Mouse (Mus musculus) embryonic fibroblast, embryonic 13.5 days (primary cell): ENCODE results near the gene Csnk1g2. TPM values are rescaled to one million over a fixed set of nuclear protein-coding genes. Genes with fewer than 3 reads are reported as not detected.

Experiments
- H3K27ac ChIP-seq: 2 replicates; pipeline ENCODE4 v1.5.1; 2012; ENCODE audit warnings: low read length, control low read depth, inconsistent platforms; ENCODE audit not compliant: insufficient read depth
- H3K4me1 ChIP-seq: 2 replicates; pipeline ENCODE4 v1.6.1; 2011; ENCODE audit warnings: low read length; ENCODE audit not compliant: control insufficient read depth, insufficient read depth
- H3K4me3 ChIP-seq: 2 replicates; pipeline ENCODE4 v1.5.1; 2011; ENCODE audit warnings: mild to moderate bottlenecking, control low read depth, low read length; ENCODE audit not compliant: insufficient read depth
- CTCF ChIP-seq: IDR thresholded peaks from 2 replicates; pipeline ENCODE4 v1.5.1; 2011; ENCODE audit warnings: mild to moderate bottlenecking, control low read depth, low read length, moderate library complexity, borderline replicate concordance; ENCODE audit not compliant: insufficient read depth
- POLR2A ChIP-seq: IDR thresholded peaks from 2 replicates; pipeline ENCODE4 v1.6.1; 2011; ENCODE audit warnings: low read depth, mild to moderate bottlenecking, control low read depth, low read length, moderate library complexity
- polyA plus RNA-seq: library from polyadenylated mRNA; stranded (reverse); fragments of >200 nt; gene quantifications from 2 replicates; pipeline ENCODE4 v1.2.4, GENCODE M21; 2011; ENCODE audit warnings: low read depth; ENCODE audit not compliant: missing spikeins, insufficient read length

Csnk1g2 gene
- polyA plus RNA-seq, 1 experiment: 92.4 TPM

DNA sequence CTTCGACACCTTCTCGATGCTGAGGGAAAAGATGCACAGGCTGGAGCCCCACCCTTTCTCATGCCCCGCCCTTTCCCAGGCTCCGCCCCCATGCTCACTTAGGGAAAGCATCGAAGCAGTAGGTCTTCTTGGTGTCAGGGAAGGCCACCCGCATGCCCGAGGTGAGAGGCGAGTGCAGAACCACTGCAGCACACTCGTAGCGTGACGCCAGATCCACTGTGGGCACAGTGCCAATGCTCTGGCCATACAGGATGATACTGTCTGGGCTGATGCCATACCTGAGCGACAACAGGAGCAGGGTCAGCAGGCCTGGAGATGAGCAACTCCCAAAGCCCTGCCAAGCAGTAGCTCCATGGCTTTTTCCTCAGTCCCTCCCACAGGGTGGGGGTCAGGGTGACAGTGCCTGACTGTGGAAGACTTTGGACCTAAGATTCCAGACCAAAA lies 38.6 kb upstream of the Csnk1g2 start:
- H3K27ac ChIP-seq: no peak overlapping the region
- no peak for TF ChIP-seq CTCF
- TF ChIP-seq POLR2A: no peak
- 0 out of 2 replicates have a peak, but pooled peaks cover 2% of the 10 kb centered on the region for H3K4me1 ChIP-seq
- no peak overlapping the region for H3K4me3 ChIP-seq

DNA sequence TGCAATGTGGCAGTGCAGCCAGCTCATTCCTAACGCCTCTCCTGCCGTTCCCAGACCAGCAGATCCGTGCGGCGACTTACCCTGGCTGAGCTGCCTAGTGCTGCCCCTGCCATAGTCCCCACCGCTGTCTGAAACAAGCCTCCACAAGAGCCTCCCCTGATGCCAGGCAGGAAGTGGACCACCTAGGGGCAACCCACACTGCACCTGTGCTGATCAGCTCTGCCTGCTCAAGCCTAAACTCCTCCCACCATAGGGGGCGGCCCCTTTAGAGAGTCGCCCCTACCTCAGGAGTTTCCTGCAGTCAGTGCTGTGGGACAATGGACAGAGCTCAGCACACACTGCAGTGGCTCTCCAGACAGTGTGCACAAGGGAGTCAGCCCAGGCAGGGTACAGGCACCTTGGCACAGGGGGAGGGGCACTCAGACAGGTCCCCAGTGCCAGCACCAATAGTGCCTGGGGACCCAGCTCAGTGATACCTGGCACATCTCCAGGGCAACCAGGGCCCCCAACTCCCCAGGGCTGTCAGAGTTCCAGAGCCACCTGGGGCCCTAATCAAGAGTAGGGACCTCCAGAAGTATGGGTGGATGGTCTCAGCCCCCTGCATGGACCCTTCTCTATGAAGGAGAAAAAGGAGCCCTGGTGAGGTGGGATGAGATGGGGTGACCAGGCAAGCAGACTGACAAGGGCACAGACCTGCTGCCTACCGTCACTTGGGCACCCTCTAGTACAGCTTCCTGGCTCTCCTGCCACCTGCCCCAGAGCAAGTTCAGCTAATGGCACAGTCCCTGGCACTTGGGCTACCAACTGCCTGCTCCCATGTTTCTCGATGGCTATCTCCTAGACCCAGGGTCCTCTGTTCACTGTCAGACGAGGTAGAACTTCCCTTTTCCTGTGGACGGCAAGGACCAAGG lies 37.7 kb upstream of the Csnk1g2 start:
- Histone ChIP-seq H3K4me1 (0 out of 2 replicates have a peak, but pooled peaks cover 2% of the 10 kb centered on the region), H3K27ac (no peak overlapping the region), H3K4me3 (no peak overlapping the region)
- TF ChIP-seq CTCF (no peak), POLR2A (no peak)

DNA sequence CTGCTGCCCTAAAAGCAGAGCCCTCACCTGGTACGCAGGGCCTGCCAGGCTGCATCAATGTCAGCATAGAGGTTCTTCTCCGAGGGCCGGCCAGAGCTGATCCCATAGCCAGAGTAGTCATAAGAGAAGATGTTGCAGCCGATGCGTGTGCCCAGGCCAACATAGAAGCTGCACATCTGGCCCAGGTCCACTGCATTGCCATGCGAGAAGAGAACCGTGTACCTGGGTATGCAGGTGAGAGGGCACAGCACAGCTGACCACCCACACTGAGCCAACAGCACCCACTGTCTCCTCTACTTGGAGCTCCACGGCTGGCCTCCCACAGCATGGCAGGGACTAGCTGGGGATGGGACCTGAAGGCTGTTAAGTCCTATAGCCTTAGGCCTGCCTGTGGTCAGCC lies 37.1 kb upstream of the Csnk1g2 start:
- no peak overlapping the region for H3K4me3 ChIP-seq
- H3K4me1 ChIP-seq: 0 out of 2 replicates have a peak, but pooled peaks cover 2% of the 10 kb centered on the region
- TF ChIP-seq POLR2A (no peak), CTCF (no peak)
- no peak overlapping the region for H3K27ac ChIP-seq

DNA sequence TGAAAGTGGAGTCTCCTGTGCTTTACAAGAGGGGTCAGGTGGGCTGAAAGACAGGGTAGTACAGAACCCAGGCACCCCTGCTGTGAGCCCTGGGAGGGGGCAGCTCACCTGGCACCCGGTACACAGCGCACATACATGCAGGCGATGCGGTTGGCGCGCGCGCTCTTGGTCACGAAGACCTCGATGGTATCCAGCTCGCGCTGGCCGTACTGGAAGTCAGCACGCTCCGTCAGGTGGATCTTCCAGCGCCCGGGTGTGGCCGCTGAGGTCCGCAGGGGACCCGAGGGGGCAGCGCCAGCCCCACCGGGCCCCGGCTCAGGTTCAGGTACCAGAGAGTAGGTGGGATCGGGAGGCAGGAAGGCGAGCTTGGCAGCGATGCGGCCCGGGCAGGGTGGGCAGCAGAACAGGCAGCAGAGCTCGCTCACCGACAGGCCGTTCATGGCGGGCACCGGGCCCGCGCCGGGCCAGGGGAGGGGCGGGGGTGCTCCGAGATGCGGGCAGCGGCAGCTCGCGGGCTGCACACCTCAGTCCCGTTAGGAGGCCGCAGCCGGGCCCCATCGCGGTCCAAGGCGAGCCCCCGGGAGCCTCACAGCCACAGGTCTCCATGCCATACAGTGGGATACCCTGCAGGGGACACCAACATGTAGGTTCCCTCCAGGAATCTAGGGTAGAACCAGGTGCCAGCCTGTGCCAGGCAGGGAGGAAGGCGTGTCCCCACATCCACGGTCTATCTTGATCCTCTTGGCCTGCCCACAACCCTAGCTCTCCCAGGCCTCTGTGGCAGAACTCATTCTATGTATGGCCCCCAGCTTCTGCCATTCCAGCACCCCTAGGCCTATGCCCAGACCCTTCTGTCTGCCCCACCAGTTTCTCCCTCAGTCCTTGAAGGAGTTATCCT lies 36.0 kb upstream of the Csnk1g2 start:
- no peak overlapping the region for H3K4me3 ChIP-seq
- H3K4me1 ChIP-seq: 0 out of 2 replicates have a peak, but pooled peaks cover 2% of the 10 kb centered on the region
- H3K27ac ChIP-seq: no peak overlapping the region
- TF ChIP-seq CTCF (no peak), POLR2A (no peak)

DNA sequence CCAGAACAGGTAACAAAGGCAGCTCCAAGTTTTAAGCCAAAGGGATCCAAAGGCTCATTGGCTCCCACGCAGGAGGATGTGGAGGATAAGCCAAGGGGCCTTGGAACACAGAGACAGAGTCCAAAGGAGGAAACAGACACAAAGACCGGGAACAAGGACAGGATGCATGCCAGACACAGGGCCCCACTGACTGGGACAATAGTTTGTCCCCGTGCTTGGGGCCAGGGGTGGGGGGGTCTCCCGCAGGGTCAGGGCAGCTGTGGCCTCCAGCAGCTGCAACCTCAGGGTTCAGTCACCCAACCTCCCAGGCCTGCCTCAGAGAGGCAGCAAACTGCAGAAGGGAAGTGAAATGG lies 35.4 kb upstream of the Csnk1g2 start:
- no peak overlapping the region for H3K27ac ChIP-seq
- 0 out of 2 replicates have a peak, but pooled peaks cover 2% of the 10 kb centered on the region for H3K4me1 ChIP-seq
- TF ChIP-seq POLR2A (no peak), CTCF (no peak)
- no peak overlapping the region for H3K4me3 ChIP-seq

DNA sequence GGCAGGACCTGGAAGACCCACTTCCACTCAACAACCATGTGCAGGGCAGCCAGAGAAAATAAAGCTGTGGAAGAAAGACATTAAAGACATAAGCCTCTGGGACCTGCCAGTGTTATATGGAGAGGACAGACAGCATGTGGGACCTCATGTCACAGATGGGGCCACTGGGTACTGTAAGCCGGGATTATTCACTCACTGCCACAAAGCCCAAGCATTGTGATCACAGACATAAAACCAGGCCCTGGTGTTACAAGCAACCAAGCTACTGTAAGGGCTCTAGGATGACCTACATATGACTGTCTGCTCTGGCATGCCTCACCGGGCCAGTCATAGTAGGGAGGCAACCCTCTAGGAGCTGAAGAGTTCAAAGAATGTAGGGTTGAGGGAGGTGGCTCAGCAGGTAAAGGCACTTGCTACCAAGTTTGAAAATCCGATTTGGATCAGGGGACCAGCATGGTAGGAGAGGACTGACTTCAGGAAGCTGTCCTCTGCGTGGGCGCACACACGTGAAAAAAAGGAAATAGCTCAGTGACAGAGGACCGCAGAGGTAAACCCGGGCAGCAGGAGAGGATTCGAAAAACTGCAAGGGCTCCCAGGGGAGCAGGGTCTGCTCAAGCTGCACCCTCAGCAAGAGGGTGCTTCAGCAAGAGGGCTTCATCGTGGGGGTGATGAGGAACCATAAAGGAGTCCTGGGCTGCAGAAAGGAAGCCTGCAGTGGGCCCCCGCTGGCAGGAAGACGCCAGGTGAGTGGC lies 33.3 kb upstream of the Csnk1g2 start:
- Histone ChIP-seq H3K4me3 (peak overlapping the region; percentile 88), H3K27ac (no peak overlapping the region), H3K4me1 (0 out of 2 replicates have a peak, but pooled peaks cover 2% of the 10 kb centered on the region)
- TF ChIP-seq POLR2A (0 out of 2 replicates have a peak, but pooled peaks have one; percentile 25), CTCF (no peak)

DNA sequence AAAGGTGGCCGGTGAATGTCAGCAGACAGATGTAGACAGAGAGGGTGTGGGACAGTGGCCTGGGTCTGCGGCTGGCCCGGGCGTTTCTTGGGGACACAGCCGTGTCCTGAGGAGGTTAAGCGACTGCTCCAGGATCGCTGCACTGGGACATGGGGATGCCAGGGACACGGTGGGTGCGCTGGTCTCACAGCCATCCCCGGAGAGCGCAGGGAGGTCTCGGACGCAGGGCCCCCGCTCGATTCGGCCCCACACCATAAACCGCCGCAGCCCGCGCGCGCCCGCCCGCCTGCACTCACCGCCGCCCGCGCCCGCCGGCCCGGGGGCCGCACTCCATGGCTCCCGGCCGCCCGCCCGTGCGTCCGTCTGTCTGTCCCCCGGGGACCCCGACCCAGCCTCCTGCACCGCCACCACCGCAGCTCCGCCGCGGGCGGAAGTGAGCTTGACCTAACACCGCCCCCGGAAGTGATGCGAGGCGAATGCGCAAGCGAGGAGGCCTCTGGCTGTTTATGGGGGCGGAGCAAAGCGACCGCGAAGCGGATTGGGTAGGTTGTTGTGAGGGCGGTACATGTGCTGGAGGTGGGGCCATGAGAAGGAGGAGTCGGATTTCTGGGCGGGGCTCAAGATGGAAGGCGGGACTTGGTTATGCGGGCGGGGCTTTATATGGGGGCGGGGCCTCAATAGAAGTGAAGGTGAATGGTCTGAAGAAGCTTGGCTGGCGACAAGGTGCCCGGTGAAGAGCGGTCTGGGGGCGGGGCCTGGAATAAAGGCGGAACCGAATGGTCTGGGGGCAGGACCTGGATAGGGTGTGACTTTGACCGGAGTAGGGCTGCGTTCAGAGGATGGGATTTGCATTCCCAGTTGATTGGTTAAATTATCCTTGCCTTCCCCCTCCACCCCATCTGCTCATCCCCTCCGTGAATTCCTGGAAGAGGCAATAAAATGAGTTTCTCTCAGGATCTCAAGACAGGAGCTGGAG lies 32.5 kb upstream of the Csnk1g2 start, which contains the start of gene Abhd17a:
TSS of gene Abhd17a (minus strand) at position 463 of the 976 bp plus-strand sequence.
- Histone ChIP-seq H3K27ac (no peak within 1 kb of the TSS), H3K4me3 (peak within 1 kb of the TSS; percentile 88), H3K4me1 (0 out of 2 replicates have a peak, but pooled peaks cover 2% of the 10 kb centered on the region)
- TF ChIP-seq POLR2A (peak; percentile 91), CTCF (no peak)

DNA sequence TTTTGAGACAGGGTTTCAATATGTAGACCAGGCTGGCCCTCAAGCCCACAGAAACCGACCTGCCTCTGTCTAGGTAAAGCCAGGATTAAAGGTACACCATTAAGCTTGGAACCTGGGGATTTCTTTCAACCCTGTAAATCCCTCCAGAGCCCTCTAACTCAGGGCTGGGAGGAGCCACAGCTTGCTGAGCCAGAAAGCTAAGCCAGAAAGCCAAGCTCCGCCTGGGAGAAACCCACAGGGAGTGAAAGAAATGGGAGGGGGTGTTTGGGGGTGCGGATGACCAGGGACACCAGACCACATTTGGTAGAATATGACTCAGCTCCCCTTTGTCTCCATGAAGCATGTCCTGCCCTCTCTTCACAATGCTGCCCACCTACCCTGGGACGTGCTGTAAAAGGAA lies 26.3 kb upstream of the Csnk1g2 start:
- no peaks in the 10 kb centered on the region for H3K4me1 ChIP-seq
- H3K4me3 ChIP-seq: no peak overlapping the region
- H3K27ac ChIP-seq: no peak overlapping the region
- no peak for TF ChIP-seq CTCF
- no peak for TF ChIP-seq POLR2A
